Mouse (Mus musculus) brown adipose tissue, adult 24 weeks (tissue): ENCODE results near the gene C1qb. TPM values are rescaled to one million over a fixed set of nuclear protein-coding genes. Genes with fewer than 3 reads are reported as not detected.

Source experiments
- H3K27ac ChIP-seq: fragments of 200-500 bp; replicated peaks from 2 replicates; pipeline ENCODE4 v1.5.1; 2012; ENCODE audit warnings: low read depth, mild to moderate bottlenecking, low read length
- H3K4me1 ChIP-seq: fragments of 200-500 bp; 2 replicates; pipeline ENCODE4 v1.6.1; 2012; ENCODE audit warnings: low read length, mixed read lengths; ENCODE audit not compliant: control insufficient read depth, insufficient read depth, insufficient read length
- H3K4me3 ChIP-seq: fragments of 200-500 bp; 2 replicates; pipeline ENCODE4 v1.5.1; 2012; ENCODE audit warnings: low read depth, mild to moderate bottlenecking, low read length, moderate library complexity; ENCODE audit not compliant: insufficient read depth
- polyA plus RNA-seq: library from polyadenylated mRNA; stranded (reverse); fragments of >200 nt; gene quantifications from 2 replicates; pipeline ENCODE4 v1.2.4, GENCODE M21; 2012; ENCODE audit not compliant: missing spikeins, insufficient read depth, insufficient read length

C1qb gene
- polyA plus RNA-seq, 1 experiment: 61.3 TPM

DNA sequence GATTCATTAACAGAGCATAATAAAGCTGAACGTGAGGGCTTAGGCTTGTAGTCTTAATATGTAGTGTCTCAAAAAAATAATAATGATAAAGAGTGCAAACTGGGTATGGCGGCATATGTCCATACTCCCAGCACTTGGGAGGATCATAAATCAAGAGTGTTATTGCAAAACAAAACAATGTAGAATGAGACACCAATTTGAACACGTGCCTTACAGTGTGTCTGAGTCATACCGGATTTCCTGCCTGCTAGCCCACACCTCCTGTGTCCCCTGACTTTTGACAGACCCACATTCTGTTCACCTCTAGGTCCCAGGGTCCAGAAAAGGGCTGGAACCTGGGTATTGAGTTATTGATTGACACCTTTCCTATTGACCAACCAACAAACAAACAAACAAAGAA, 44.0 kb downstream of the C1qb start:
- H3K4me3 ChIP-seq: no peak overlapping the region

DNA sequence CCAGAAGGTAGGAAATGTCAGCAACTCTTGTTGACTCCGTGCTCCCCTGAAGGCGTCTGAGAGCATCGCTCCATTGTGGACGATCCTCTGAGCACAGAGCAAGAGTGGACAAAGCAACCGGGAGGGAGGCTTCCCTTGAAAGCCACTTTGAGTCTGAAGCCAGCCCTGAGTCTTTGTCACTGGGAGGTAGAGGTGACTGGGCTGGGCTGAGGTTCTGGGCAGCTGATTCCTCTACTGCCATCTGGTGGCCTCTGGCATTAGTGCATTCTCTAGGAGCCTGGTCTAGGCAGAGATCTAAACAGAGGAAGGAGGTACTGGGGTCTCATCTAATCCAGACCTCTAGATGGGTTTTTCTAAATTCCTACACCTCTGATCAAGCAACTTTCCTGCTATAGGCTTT, 44.9 kb downstream of the C1qb start:
- H3K4me3 ChIP-seq: no peak overlapping the region
- no peak overlapping the region for H3K27ac ChIP-seq
- H3K4me1 ChIP-seq: no peaks in the 10 kb centered on the region

More for the DNA sequence above, 44.0 kb downstream of the C1qb start:
- H3K4me1 ChIP-seq: no peaks in the 10 kb centered on the region
- H3K27ac ChIP-seq: no peak overlapping the region

DNA sequence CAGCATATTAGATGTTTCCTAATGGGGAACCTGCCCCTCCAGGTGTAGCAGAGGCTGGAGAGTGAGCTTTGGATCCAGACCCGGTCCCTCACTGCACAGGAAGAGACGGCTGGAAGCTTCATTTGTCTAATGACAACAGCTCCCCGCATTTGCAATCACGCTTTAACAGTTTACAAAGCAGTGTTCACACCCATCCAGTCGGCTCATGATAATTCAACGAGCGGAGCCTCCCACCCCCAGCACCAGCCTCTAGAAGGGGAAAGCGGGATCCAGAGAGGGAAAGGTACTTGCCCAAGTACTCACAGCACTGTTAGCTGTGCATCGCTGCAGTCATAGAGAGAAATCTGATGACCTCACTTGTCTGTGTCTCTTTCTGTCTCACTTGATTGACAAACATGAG, 47.5 kb downstream of the C1qb start:
- H3K4me1 ChIP-seq: no peaks in the 10 kb centered on the region
- no peak overlapping the region for H3K27ac ChIP-seq
- no peak overlapping the region for H3K4me3 ChIP-seq

DNA sequence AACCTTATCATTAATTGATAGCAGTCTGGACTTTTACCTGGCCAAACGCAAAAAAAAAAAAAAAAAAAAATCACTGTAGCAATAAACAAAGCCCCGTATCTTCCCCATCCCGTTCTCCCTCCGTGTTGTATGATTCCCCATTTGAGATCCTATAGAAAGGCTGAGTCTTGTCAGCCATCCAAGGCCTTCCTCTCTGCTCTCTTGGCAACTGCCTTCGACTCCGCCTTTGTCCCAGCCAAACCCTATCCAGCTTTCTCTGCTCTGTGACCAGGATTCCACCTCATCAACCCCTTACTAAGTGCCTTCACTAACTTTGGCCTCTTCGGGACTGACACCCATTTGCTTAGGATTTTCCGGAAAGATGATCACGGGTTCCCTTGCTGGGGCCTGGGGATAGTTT, 48.0 kb downstream of the C1qb start:
- no peak overlapping the region for H3K4me3 ChIP-seq

GRCm38 (mm10) chr4:136836387-136836931, 49.5 kb downstream of the C1qb start:
- H3K4me3 ChIP-seq: peak overlapping the region; percentile 57
- H3K4me1 ChIP-seq: no peaks in the 10 kb centered on the region
- H3K27ac ChIP-seq: no peak overlapping the region

More for the DNA sequence above, 48.0 kb downstream of the C1qb start:
- no peaks in the 10 kb centered on the region for H3K4me1 ChIP-seq
- H3K27ac ChIP-seq: no peak overlapping the region

- H3K4me3 ChIP-seq: peak within 1 kb of the TSS; percentile 57
- no peaks in the 10 kb centered on the region for H3K4me1 ChIP-seq
- peak within 1 kb of the TSS; percentile 84 for H3K27ac ChIP-seq
These were observed 50.2 kb downstream of the C1qb start, which contains the start of gene Ephb2 for GRCm38 (mm10) chr4:136835621-136836386. Gene Ephb2 (minus strand): TSS chr4:136835988.

DNA sequence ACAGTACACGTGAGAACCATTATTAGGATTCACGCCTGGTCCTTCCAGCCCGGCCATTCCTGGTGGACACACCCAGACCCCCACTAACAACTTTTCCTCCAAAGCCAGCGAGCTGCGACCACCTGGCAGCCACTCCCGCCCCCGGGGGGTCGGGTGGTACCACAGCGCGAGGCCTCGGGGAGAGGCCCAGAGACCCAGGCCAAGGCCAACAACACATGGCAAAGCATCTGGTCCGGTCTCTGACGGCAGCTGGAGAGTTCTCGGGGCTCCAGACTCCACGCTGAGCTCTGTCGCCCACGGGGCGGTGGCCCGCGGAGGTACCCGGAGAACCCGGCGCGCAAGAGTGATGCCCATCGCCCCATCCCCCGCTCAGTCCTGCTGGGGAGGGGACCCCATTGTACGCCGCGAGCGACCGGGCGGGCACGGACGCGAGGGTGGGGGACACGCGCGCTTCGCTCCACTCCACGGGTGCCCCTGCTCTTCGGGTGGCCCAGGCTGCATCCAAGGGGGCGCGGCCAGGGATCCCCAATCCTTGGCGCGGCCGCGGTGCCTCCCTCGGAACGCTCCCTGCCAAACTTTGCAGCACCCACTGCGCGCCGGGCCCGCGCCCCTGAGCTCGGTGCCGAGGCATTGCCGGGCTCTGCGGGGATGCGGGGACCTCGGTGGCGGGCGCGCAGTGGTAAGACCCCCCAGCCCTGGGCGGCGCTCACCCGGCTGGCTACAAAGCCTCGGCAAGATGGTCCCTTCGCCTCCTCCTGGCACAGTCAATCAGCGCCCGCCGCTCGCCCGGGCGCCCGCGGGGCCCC, 51.0 kb downstream of the C1qb start:
- H3K27ac ChIP-seq: no peak overlapping the region
- peak overlapping the region; percentile 57 for H3K4me3 ChIP-seq
- H3K4me1 ChIP-seq: no peaks in the 10 kb centered on the region

- Histone ChIP-seq H3K27ac (no peak overlapping the region), H3K4me3 (peak overlapping the region; percentile 57; the same call in 1 of the 2 replicates), H3K4me1 (no peaks in the 10 kb centered on the region)
These were observed 51.6 kb downstream of the C1qb start for GRCm38 (mm10) chr4:136834439-136834814.

DNA sequence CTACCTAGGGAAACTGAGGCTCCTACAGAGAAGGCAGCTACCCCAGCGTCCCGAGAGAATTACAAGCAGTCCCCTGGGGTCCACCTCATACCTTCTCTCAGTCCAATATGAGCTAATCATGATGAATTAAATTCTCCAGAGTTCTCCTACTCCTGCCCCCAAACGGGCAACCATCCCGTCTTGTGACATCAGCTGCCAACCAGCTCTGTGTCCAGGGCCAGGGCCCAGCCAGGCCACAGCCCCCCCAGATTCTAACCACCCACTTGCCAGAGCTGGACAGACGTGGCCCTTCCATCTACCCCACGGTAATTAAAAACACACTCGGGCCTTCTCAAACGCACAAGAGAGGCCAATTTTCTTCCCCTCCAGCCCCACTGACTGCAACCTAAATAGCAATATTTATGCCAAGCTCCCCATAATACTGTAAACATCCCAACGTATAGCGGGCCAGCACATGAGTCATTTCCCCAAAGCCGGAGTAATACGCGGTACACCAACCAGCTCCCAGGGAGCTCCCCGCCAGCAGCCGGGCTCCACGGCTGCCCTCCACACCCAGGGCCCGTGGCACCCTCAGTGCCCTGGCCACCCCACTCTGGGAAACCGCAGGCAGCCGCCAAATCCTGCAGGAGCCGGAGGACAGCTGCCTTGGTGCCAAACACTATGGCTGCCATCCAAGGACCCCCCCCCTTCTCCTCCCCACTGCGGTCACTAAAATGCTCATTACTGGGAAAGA, 52.2 kb downstream of the C1qb start:
- H3K27ac ChIP-seq: no peak overlapping the region
- H3K4me1 ChIP-seq: peaks cover 4% of the 10 kb centered on the region; the same call in 1 of the 2 replicates
- H3K4me3 ChIP-seq: no peak overlapping the region

DNA sequence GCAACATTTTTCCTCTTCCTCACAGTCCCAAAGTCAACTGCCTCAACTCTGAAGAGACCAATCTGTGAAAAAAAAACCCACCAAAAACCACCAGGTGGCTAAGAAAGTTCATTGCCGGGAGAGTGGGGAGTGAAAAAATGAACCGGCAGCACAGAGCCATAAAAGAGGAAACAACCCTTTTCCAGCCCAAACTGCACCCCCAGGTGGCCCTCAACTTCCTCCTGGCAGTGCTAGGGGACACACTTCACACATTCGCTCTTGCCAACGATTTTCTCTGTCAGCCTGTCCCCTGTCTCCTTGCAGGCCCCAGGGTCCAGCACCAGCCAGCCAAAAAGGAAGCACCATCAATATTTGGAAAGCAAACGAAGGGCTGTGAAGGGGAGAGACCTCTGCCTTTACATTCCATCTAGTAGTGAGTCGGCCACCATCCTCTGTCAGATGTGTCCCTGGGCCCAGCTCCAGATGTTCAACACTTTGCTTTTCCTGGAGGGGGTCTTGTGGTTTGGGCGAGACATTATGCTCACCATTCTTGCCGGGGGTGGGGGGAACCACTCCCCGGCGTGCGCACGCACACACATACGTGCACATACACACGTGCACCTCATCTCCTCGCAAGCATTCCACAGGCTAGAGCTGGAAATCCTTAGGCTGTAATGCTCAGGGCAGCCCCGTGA, 53.3 kb downstream of the C1qb start:
- H3K27ac ChIP-seq: no peak overlapping the region
- H3K4me3 ChIP-seq: no peak overlapping the region
- H3K4me1 ChIP-seq: peaks cover 7% of the 10 kb centered on the region; the same call in 1 of the 2 replicates

GRCm38 (mm10) chr4:136830272-136830823, 55.6 kb downstream of the C1qb start:
- Histone ChIP-seq H3K4me3 (no peak overlapping the region), H3K4me1 (peaks cover 7% of the 10 kb centered on the region; the same call in 1 of the 2 replicates), H3K27ac (no peak overlapping the region)
